In the genomic region with DNA sequence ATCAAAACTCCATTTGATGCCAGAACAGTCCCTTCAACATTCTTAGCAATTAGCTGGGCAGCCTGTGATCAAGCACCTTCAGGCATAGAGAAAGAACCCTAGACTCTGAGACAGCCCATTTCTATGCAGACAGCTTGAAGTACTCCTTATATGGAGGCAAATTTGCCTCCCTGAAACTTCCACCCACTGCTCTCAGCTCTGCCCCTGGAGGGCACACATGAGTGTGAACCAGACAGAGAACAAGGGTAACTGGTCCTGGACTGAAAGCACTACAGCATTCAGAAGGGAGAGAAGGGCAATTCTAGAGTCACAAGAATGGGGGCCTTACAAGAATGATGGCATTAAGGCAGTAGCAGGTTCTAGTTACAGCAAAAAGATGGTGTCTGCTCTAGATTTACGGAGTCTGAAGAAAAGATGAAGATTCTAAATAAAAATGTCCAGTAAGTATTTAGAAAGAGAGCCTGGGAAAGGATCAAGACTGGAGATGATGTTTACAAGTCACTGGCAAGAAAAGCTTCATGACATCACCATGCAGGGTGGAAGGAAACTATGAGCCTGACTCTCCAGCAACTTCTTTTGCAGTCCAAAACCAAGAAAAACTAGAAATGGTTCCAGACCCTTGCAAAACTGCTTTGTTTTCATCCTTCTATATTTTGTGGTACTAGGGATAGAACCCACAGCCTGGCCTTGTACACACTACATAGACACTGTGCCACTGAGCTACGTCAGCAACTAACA, we compare ENCODE assay signal across 11 mouse cellular contexts. TPM values are rescaled to one million over a fixed set of nuclear protein-coding genes. Genes with fewer than 3 reads are reported as not detected.
DNase-seq lines count a peak whose midpoint lies in the region; ATAC-seq and TF ChIP-seq lines count a peak whose summit lies in the region.
"Had no signal": no experiment of that assay in that cellular context is flagged by ENCODE, and none has a peak within 500 bp of the region (broad histone marks: within the 10 kb centered on the region; RNA-seq: fewer than 3 reads in every experiment).

No protein-coding gene starts in this region.

- no peak for TF ChIP-seq EP300 in lung, postnatal 0 days (IDR thresholded peaks at IDR 0.05)

- no peak for TF ChIP-seq CTCF in gastrocnemius, adult 2 months (IDR thresholded peaks at IDR 0.05)
- TF ChIP-seq CTCF in lung, postnatal 0 days (IDR thresholded peaks at IDR 0.05) = peak; percentile 51
- no peak for TF ChIP-seq CTCF in midbrain, postnatal 0 days (IDR thresholded peaks at IDR 0.05)

- H3K27me3 ChIP-seq in lung, postnatal 0 days (replicated peaks; ENCODE audit: insufficient read depth, low read length) = no peaks in the 10 kb centered on the region
- H3K27me3 ChIP-seq in stomach, embryonic 15.5 days (replicated peaks) = no peaks in the 10 kb centered on the region
- no peaks in the 10 kb centered on the region for H3K27me3 ChIP-seq in midbrain, postnatal 0 days (ENCODE audit: insufficient read depth, low read length)

- ATAC-seq in lung, postnatal 0 days = peak; percentile 77
- no peak for ATAC-seq in stomach, embryonic 15.5 days (ENCODE audit: insufficient read depth, low FRiP score, low read depth)
- no peak for ATAC-seq in midbrain, postnatal 0 days (ENCODE audit: low FRiP score)

- no peaks in the 10 kb centered on the region for H3K36me3 ChIP-seq in lung, postnatal 0 days (ENCODE audit: insufficient read depth, low read length)
- peaks cover 6% of the 10 kb centered on the region; the same call in 1 of the 2 replicates for H3K36me3 ChIP-seq in stomach, embryonic 15.5 days
- H3K36me3 ChIP-seq in midbrain, postnatal 0 days (ENCODE audit: insufficient read depth, low read length) = 0 out of 2 replicates have a peak, but pooled peaks cover 2% of the 10 kb centered on the region

- 0 out of 2 replicates have a peak overlapping the region, but pooled peaks have one; percentile 13 for H3K4me3 ChIP-seq in gastrocnemius, adult 2 months
- no peak overlapping the region for H3K4me3 ChIP-seq in lung, postnatal 0 days (ENCODE audit: low read depth, low read length)
- H3K4me3 ChIP-seq in stomach, embryonic 15.5 days (replicated peaks) = no peak overlapping the region
- no peak overlapping the region for H3K4me3 ChIP-seq in midbrain, postnatal 0 days (ENCODE audit: low read depth, low read length)

- H3K27ac ChIP-seq in gastrocnemius, adult 2 months = peak overlapping the region; percentile 73
- peak overlapping the region; percentile 40 for H3K27ac ChIP-seq in lung, postnatal 0 days (ENCODE audit: low read length)
- 0 out of 2 replicates have a peak overlapping the region, but pooled peaks have one; percentile 3 for H3K27ac ChIP-seq in stomach, embryonic 15.5 days
- H3K27ac ChIP-seq in midbrain, postnatal 0 days (ENCODE audit: low read depth, low read length) = no peak overlapping the region

- no peaks in the 10 kb centered on the region for H3K9me3 ChIP-seq in lung, postnatal 0 days (ENCODE audit: low read length)
- H3K9me3 ChIP-seq in stomach, embryonic 15.5 days = no peaks in the 10 kb centered on the region
- H3K9me3 ChIP-seq in midbrain, postnatal 0 days (ENCODE audit: low read length) = no peaks in the 10 kb centered on the region

- WGBS in lung, postnatal 0 days = 79% methylated on average over 2 of the region's 2 CpGs
- 78% methylated on average over 2 of the region's 2 CpGs for WGBS in stomach, embryonic 15.5 days
- 93% methylated on average over 2 of the region's 2 CpGs for WGBS in midbrain, postnatal 0 days

- no peak overlapping the region for H3K4me2 ChIP-seq in lung, postnatal 0 days (replicated peaks; ENCODE audit: low read depth, low read length)
- H3K4me2 ChIP-seq in stomach, embryonic 15.5 days = no peak overlapping the region
- no peak overlapping the region for H3K4me2 ChIP-seq in midbrain, postnatal 0 days (ENCODE audit: low read depth, low read length, poor library complexity, severe bottlenecking)

- DNase-seq in gastrocnemius, adult 2 months = no peak
- no peak for DNase-seq in gastrocnemius, postnatal 36 days
- peak; percentile 37 for DNase-seq in thymus, postnatal 25 days
- DNase-seq in thymus, adult 18-20 months = no peak
- peak; percentile 31 for DNase-seq in lung, postnatal 0 days (ENCODE audit: low spot score)
- DNase-seq in layer of hippocampus, postnatal 14 days (ENCODE audit: low spot score in 2 of 2) = no peak
- no peak for DNase-seq in midbrain, postnatal 0 days (ENCODE audit: low spot score)
- DNase-seq: left cerebral cortex, postnatal 4 days; midbrain, embryonic 14.5 days; right cerebral cortex, postnatal 4 days had no signal

- intact Hi-C loops in gastrocnemius, adult 2 months (cut with DNase I) = loop anchor here (10.0 kb wide), 1 partner anchor 536 kb away; no protein-coding TSS in a partner anchor
- intact Hi-C loops in gastrocnemius, postnatal 36 days (cut with DNase I) = no loop called here

- no peak overlapping the region for H3K9ac ChIP-seq in lung, postnatal 0 days (replicated peaks; ENCODE audit: low read depth)
- H3K9ac ChIP-seq in stomach, embryonic 15.5 days = no peak overlapping the region
- no peak overlapping the region for H3K9ac ChIP-seq in midbrain, postnatal 0 days (replicated peaks; ENCODE audit: low read length, poor library complexity, severe bottlenecking)

- H3K4me1 ChIP-seq in lung, postnatal 0 days (ENCODE audit: insufficient read depth, low read depth, low read length) = peaks cover 6% of the 10 kb centered on the region; the same call in 1 of the 2 replicates
- peaks cover 9% of the 10 kb centered on the region; the same call in 1 of the 2 replicates for H3K4me1 ChIP-seq in stomach, embryonic 15.5 days
- H3K4me1 ChIP-seq in midbrain, postnatal 0 days (ENCODE audit: insufficient read depth, low read length) = no peaks in the 10 kb centered on the region

RNA-seq across cellular contexts. Expression of gene Cap1, which starts 7.4 kb away (rescaled TPM):
- total RNA-seq in gastrocnemius, adult 2 months (2021) = 10 to 100 TPM; 17.4 to 25.5 TPM
- 10 to 100 TPM; 17.5 to 19.8 TPM for total RNA-seq in gastrocnemius, postnatal 36 days (2021)
- 66.8 and 66.9 TPM in 2 replicates for polyA plus RNA-seq in lung, postnatal 0 days (2015; fragmentation: Nextera tagmentation; extraction: Ambion mirVana)
- polyA plus RNA-seq in stomach, embryonic 15.5 days (2015; fragmentation: Nextera tagmentation; extraction: Ambion mirVana) = 71.0 and 74.8 TPM in 2 replicates
- total RNA-seq in layer of hippocampus, postnatal 14 days (2021) = 100 to 1,000 TPM; 231 to 249 TPM
- total RNA-seq in midbrain, postnatal 0 days (2014; rRNA removed) = 145 and 157 TPM in 2 replicates
- polyA plus RNA-seq in midbrain, postnatal 0 days (2015; fragmentation: Nextera tagmentation; extraction: Ambion mirVana) = 58.9 and 60.9 TPM in 2 replicates

RNA-seq across cellular contexts. Expression of gene Ppt1, which starts 42.5 kb away (rescaled TPM):
- 10 to 100 TPM in 1 of 2 experiments, 1 to 10 TPM in 1; 9.1 to 13.6 TPM for total RNA-seq in gastrocnemius, adult 2 months (2021)
- 10 to 100 TPM in 1 of 2 experiments, 1 to 10 TPM in 1; 9.9 to 10.3 TPM for total RNA-seq in gastrocnemius, postnatal 36 days (2021)
- 39.0 and 39.1 TPM in 2 replicates for polyA plus RNA-seq in lung, postnatal 0 days (2015; fragmentation: Nextera tagmentation; extraction: Ambion mirVana)
- 73.9 and 80.4 TPM in 2 replicates for polyA plus RNA-seq in stomach, embryonic 15.5 days (2015; fragmentation: Nextera tagmentation; extraction: Ambion mirVana)
- total RNA-seq in layer of hippocampus, postnatal 14 days (2021) = 10 to 100 TPM; 81.0 to 86.8 TPM
- 44.2 and 53.5 TPM in 2 replicates for total RNA-seq in midbrain, postnatal 0 days (2014; rRNA removed)
- 80.2 and 81.3 TPM in 2 replicates for polyA plus RNA-seq in midbrain, postnatal 0 days (2015; fragmentation: Nextera tagmentation; extraction: Ambion mirVana)

Comparison
In these comparisons a context has a peak if more than half of its experiments do, and no peak if none do; other contexts are left out.
1. DNase-seq: peak in thymus, postnatal 25 days (single experiment) and lung, postnatal 0 days (single experiment); none in gastrocnemius, adult 2 months (single experiment), gastrocnemius, postnatal 36 days (0 of 2), thymus, adult 18-20 months (0 of 2), layer of hippocampus, postnatal 14 days (0 of 2) and midbrain, postnatal 0 days (single experiment).